Mouse (Mus musculus) bone marrow, adult 2 months (tissue): ENCODE results near the gene 1700029I15Rik.

Source experiments
- CTCF ChIP-seq: fragments of 200-500 bp; IDR thresholded peaks from 2 replicates; pipeline ENCODE4 v1.5.1; 2011; ENCODE audit warnings: low read length, control low read depth; ENCODE audit not compliant: control insufficient read depth, insufficient read depth
- POLR2A ChIP-seq: fragments of 200-500 bp; IDR thresholded peaks from 2 replicates; pipeline ENCODE4 v1.6.1; 2011; ENCODE audit warnings: low read depth, mild to moderate bottlenecking, control low read depth, low read length, borderline replicate concordance; ENCODE audit not compliant: control insufficient read depth

DNA sequence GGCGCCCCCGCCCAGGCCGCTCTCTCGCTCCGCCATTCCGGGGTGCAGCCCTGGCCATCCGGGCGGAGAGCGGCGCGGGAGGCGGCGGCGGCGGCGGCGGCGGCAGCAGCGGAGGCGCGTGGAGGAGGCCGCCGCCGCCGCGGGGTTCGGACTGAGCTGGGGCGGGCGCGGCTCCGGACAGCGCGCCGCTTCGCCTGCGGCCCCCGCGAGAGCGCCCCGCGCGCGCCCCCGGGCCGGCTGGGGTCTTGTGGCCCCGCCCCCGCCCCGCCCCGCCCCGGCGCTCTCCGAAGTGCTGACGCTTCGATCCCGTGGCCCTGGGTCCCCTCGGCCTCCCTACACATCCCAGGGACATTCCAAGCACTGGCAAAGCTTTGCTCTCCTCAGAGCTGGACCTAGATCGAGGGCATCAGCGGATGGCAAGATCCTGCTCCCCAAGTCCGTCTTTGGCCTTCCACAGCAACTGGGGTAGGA is 18.8 kb downstream of the 1700029I15Rik start, which contains the start of gene Mapk8ip1:
- TF ChIP-seq CTCF, result no peak
- TF ChIP-seq POLR2A, result no peak
